8 mouse cellular contexts compared by ENCODE assay signal in the genomic region with DNA sequence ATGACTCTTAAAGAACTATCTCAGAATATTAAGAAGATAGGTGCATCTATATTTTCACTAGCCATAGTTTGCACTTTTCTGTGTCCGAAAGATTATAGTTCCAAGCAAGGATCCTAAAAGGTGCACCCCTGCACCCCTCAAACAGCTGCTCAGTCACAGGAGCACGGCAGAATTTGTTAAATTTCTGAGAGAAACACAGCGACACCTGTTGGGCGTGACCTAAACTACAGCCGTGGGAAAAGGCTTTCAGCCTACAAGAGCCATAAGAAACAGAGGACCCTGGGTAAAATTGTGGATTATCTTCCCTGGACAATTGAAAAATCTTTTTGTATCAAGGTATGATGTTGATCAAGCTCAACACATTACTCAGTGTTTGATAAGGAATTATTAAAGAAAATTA.
DNase-seq lines count a peak whose midpoint lies in the region; TF ChIP-seq lines count a peak whose summit lies in the region.

No protein-coding gene starts in this region.

- no peak overlapping the region for H3K27ac ChIP-seq in gastrocnemius, adult 2 months

- peak; percentile 79 for TF ChIP-seq CTCF in gastrocnemius, adult 2 months (IDR thresholded peaks at IDR 0.05)

- intact Hi-C loops in gastrocnemius, adult 2 months (cut with DNase I), result no loop called here

- no peak overlapping the region for H3K4me3 ChIP-seq in gastrocnemius, adult 2 months

- DNase-seq in gastrocnemius, adult 2 months, result peak; percentile 34
- no peak for DNase-seq in gastrocnemius, postnatal 25 days
- DNase-seq in ovary, postnatal 14 days (ENCODE audit: low spot score), result peak; percentile 22
- no peak for DNase-seq in ovary, adult 18-20 months (ENCODE audit: low spot score)
- peak; percentile 66 for DNase-seq in brain, adult 2 months (ENCODE audit: low read depth, low spot score)
- DNase-seq in kidney, postnatal 14 days, result peak; percentile 14
- DNase-seq in naive thymus-derived CD4-positive, alpha-beta T cell, adult 2 months (ENCODE audit: low read depth), result peak; percentile 8
- no peak for DNase-seq in cerebellum, adult 11 months

Comparison
In these comparisons a context has a peak if more than half of its experiments do, and no peak if none do; other contexts are left out.
1. DNase-seq: peak in gastrocnemius, adult 2 months (single experiment), ovary, postnatal 14 days (single experiment), brain, adult 2 months (single experiment), kidney, postnatal 14 days (single experiment) and naive thymus-derived CD4-positive, alpha-beta T cell, adult 2 months (single experiment); none in gastrocnemius, postnatal 25 days (single experiment), ovary, adult 18-20 months (single experiment) and cerebellum, adult 11 months (single experiment).